Mouse (Mus musculus) liver, postnatal 0 days (tissue): ENCODE results near the gene Timeless.

ENCODE experiments used
- CTCF ChIP-seq: sonication (generic); IDR thresholded peaks from 2 replicates; pipeline ENCODE4 v1.5.1; 2016; ENCODE audit warnings: antibody characterized with exemption, low read depth
- EP300 ChIP-seq: IDR thresholded peaks from 2 replicates; pipeline ENCODE4 v1.6.1; 2016; ENCODE audit warnings: antibody characterized with exemption, low read depth, mild to moderate bottlenecking

GRCm38 (mm10) chr10:128214981-128215380 lies 16.9 kb upstream of the Timeless start:
- 0 out of 2 replicates have a peak, but pooled peaks have one; percentile 10 for TF ChIP-seq CTCF
- TF ChIP-seq EP300: no peak
